Mouse (Mus musculus) hindbrain, embryonic 11.5 days (tissue): Measurements from ENCODE around the gene Add1. TPM values are rescaled to one million over a fixed set of nuclear protein-coding genes. Genes with fewer than 3 reads are reported as not detected.
"Not testable (repeated sequence)": the region's sequence is repeated elsewhere in the genome, so short reads cannot be mapped to it uniquely, and the experiment has no call there.

Experiments
- ATAC-seq: fragments of 200-750 bp; cut with Nextera tagmentation; 2 replicates; pipeline ENCODE4 v1.8.0; 2017; ENCODE audit warnings: mild to moderate bottlenecking, moderate TSS enrichment, moderate library complexity; ENCODE audit not compliant: low FRiP score
- DNase-seq: peaks from one replicate; pipeline ENCODE4 v3.0.0-alpha.2; 2015; ENCODE audit warnings: low spot score
- H3K27ac ChIP-seq: fragments of 300-500 bp; sonication (generic); 2 replicates; pipeline ENCODE4 v1.5.1; 2014; ENCODE audit warnings: mild to moderate bottlenecking, low read depth, low read length
- H3K27me3 ChIP-seq: fragments of 300-500 bp; sonication (generic); 2 replicates; pipeline ENCODE4 v1.6.1; 2014; ENCODE audit warnings: mild to moderate bottlenecking, low read length, moderate library complexity, mixed read lengths; ENCODE audit not compliant: control insufficient read depth, insufficient read depth
- H3K36me3 ChIP-seq: fragments of 300-500 bp; sonication (generic); 2 replicates; pipeline ENCODE4 v1.6.1; 2014; ENCODE audit warnings: mild to moderate bottlenecking, low read length, moderate library complexity, mixed read lengths; ENCODE audit not compliant: control insufficient read depth, insufficient read depth
- H3K4me1 ChIP-seq: fragments of 300-500 bp; sonication (generic); replicated peaks from 2 replicates; pipeline ENCODE4 v1.6.1; 2014; ENCODE audit warnings: low read length, mixed read lengths; ENCODE audit not compliant: control insufficient read depth, insufficient read depth
- H3K4me2 ChIP-seq: fragments of 300-500 bp; sonication (generic); replicated peaks from 2 replicates; pipeline ENCODE4 v1.6.1; 2014; ENCODE audit warnings: mild to moderate bottlenecking, low read depth, low read length
- H3K4me3 ChIP-seq: fragments of 300-500 bp; sonication (generic); 2 replicates; pipeline ENCODE4 v1.5.1; 2014; ENCODE audit warnings: low read depth, low read length
- H3K9ac ChIP-seq: fragments of 300-500 bp; sonication (generic); 2 replicates; pipeline ENCODE4 v1.6.1; 2014; ENCODE audit warnings: low read depth, low read length
- H3K9me3 ChIP-seq: fragments of 300-500 bp; sonication (generic); 2 replicates; pipeline ENCODE4 v1.6.1; 2016; ENCODE audit warnings: low read length; ENCODE audit not compliant: control insufficient read depth
- WGBS: fragments of 180-500 bp; shearing (Covaris S2); extraction: QIAGEN DNeasy Blood & Tissue Kit; methylation state at CpG from one replicate; pipeline ENCODE4 v1.1.7; 2014; 5-methylcytosine and 5-hydroxymethylcytosine counted together
- polyA plus RNA-seq: library from polyadenylated mRNA; unstranded; fragments of >200 nt; fragmentation: Nextera tagmentation; extraction: Ambion mirVana; gene quantifications from 2 replicates; pipeline ENCODE4 v1.2.1, GENCODE M21; 2014

Gene Add1
- polyA plus RNA-seq, 1 experiment from 2014 or later = 161 TPM

- no peaks in the 10 kb centered on the region for H3K27me3 ChIP-seq
- H3K9me3 ChIP-seq = no peaks in the 10 kb centered on the region
- H3K4me2 ChIP-seq = no peak overlapping the region
- H3K36me3 ChIP-seq = no peaks in the 10 kb centered on the region
- WGBS = 82% methylated on average over 5 of the region's 5 CpGs
- no peak overlapping the region for H3K9ac ChIP-seq
- peak overlapping the region; percentile 30 for H3K27ac ChIP-seq
- DNase-seq (no peak), ATAC-seq (no peak)
- no peaks in the 10 kb centered on the region for H3K4me1 ChIP-seq
- H3K4me3 ChIP-seq = no peak overlapping the region
These were observed 8.8 kb downstream of the Add1 start for GRCm38 (mm10) chr5:34582314-34582675.

DNA sequence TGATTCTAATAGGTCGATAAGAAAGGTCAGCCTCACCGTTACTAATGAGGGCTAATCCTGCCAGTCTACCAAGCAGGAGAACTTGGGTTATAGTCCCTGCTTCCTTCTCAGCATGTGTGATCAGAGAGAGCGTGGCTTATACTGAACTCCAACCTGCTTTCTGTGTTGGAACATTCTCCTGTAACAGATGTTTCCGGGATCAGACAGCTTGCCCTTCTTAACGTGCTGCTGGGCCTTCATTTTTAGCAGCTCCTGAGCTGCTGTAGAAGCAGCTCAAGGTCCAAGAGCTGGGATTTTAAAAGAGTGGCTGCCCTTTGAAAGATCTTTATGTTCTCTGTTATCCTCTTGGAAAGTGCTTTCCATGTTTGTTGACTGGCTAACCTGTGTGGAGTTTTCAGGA is 11.8 kb downstream of the Add1 start:
- Histone ChIP-seq H3K4me1 (no peaks in the 10 kb centered on the region), H3K36me3 (no peaks in the 10 kb centered on the region), H3K9me3 (no peaks in the 10 kb centered on the region), H3K4me2 (no peak overlapping the region), H3K9ac (no peak overlapping the region), H3K27ac (no peak overlapping the region), H3K27me3 (no peaks in the 10 kb centered on the region), H3K4me3 (no peak overlapping the region)
- DNase-seq = no peak
- no peak for ATAC-seq
- 79% methylated on average over 5 of the region's 5 CpGs for WGBS

- Histone ChIP-seq H3K9me3 (no peaks in the 10 kb centered on the region), H3K4me3 (no peak overlapping the region), H3K27ac (no peak overlapping the region), H3K9ac (no peak overlapping the region), H3K4me2 (no peak overlapping the region), H3K27me3 (no peaks in the 10 kb centered on the region), H3K4me1 (no peaks in the 10 kb centered on the region; the same call in 1 of the 2 replicates), H3K36me3 (no peaks in the 10 kb centered on the region)
- DNase-seq (no peak), ATAC-seq (no peak)
- 88% methylated on average over 5 of the region's 5 CpGs for WGBS
These were observed 14.4 kb downstream of the Add1 start for GRCm38 (mm10) chr5:34587881-34588280.

- Histone ChIP-seq H3K4me3 (no peak overlapping the region), H3K36me3 (no peaks in the 10 kb centered on the region), H3K4me2 (no peak overlapping the region), H3K9ac (no peak overlapping the region), H3K4me1 (no peaks in the 10 kb centered on the region; the same call in 1 of the 2 replicates), H3K27ac (no peak overlapping the region), H3K27me3 (no peaks in the 10 kb centered on the region), H3K9me3 (no peaks in the 10 kb centered on the region)
- ATAC-seq = no peak
- 14% methylated on average over 5 of the region's 5 CpGs for WGBS
- no peak for DNase-seq
These were observed 16.6 kb downstream of the Add1 start for GRCm38 (mm10) chr5:34590059-34590458.

GRCm38 (mm10) chr5:34590702-34591101 is 17.2 kb downstream of the Add1 start:
- DNase-seq = no peak
- Histone ChIP-seq H3K9ac (no peak overlapping the region), H3K36me3 (no peaks in the 10 kb centered on the region), H3K4me2 (no peak overlapping the region), H3K27me3 (no peaks in the 10 kb centered on the region), H3K4me3 (no peak overlapping the region), H3K9me3 (no peaks in the 10 kb centered on the region), H3K27ac (no peak overlapping the region), H3K4me1 (no peaks in the 10 kb centered on the region; the same call in 1 of the 2 replicates)
- WGBS = 50% methylated on average over 4 of the region's 4 CpGs
- no peak for ATAC-seq

DNA sequence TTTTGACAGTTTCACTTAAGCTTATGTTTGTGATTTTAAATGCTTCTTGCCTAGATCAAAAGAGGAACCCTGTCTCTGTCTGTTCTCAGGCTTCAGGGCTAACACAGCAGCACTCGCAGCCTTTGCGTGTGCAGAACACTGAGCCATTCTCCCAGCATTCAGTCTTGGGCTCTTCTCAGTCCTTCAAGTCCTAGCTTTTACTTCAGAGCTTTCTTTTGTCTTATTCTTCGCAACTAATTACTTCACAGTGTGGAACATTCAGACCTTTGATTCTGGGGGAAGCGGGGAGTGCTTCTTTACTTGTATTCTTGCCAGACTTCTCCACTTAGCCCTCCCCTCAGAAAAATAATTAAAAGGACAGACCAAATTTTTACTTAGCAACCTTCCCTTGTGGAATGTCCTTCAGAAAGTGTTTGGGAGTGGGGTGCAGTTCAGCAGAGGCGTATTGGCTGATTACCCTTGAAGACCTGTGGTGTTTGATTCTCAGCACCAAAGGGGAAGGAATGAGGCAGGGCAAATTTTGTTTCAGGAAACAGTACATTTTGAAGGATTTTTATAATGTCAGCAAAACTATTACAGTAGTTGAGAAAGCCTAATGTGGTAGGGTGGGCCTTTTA is 18.0 kb downstream of the Add1 start:
- 39% methylated on average over 5 of the region's 5 CpGs for WGBS
- no peaks in the 10 kb centered on the region for H3K9me3 ChIP-seq
- DNase-seq (no peak), ATAC-seq (no peak)
- no peak overlapping the region for H3K4me2 ChIP-seq
- H3K27me3 ChIP-seq = no peaks in the 10 kb centered on the region
- H3K36me3 ChIP-seq = no peaks in the 10 kb centered on the region
- H3K27ac ChIP-seq = no peak overlapping the region
- no peak overlapping the region for H3K9ac ChIP-seq
- H3K4me3 ChIP-seq = no peak overlapping the region
- no peaks in the 10 kb centered on the region; the same call in 1 of the 2 replicates for H3K4me1 ChIP-seq

GRCm38 (mm10) chr5:34592224-34592623 is 18.8 kb downstream of the Add1 start:
- H3K27me3 ChIP-seq, H3K4me1 ChIP-seq, H3K9ac ChIP-seq, DNase-seq, H3K36me3 ChIP-seq, H3K4me2 ChIP-seq, H3K4me3 ChIP-seq, H3K9me3 ChIP-seq, ATAC-seq, H3K27ac ChIP-seq: not testable (repeated sequence)
- WGBS = 87% methylated on average over 5 of the region's 5 CpGs

DNA sequence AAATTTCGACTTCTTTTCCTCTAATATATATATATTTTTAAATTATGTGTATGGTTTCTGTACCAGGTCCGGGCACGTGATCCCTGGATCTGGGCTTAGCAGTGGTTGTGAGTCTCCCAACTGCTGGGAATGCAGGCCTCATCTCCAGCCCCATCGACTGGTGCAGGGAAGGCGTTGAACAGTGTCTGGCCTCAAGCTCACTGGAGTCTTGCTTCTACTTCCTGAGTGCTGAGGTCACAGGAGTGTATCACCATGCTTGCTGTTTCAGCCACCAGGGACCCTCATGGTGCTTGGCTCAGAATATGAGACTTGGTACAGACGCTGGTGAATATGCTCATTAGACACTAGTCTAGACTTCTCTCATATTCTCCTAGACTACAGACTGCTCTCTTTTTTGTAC is 19.2 kb downstream of the Add1 start:
- Histone ChIP-seq H3K4me1 (no peaks in the 10 kb centered on the region; the same call in 1 of the 2 replicates), H3K27ac (no peak overlapping the region), H3K4me2 (no peak overlapping the region), H3K36me3 (no peaks in the 10 kb centered on the region), H3K4me3 (no peak overlapping the region), H3K27me3 (no peaks in the 10 kb centered on the region), H3K9me3 (no peaks in the 10 kb centered on the region), H3K9ac (no peak overlapping the region)
- 98% methylated on average over 6 of the region's 6 CpGs for WGBS
- ATAC-seq (no peak), DNase-seq (no peak)

GRCm38 (mm10) chr5:34593202-34593727 is 19.8 kb downstream of the Add1 start:
- Histone ChIP-seq H3K27me3 (no peaks in the 10 kb centered on the region), H3K9ac (no peak overlapping the region), H3K4me3 (no peak overlapping the region), H3K27ac (no peak overlapping the region), H3K9me3 (no peaks in the 10 kb centered on the region), H3K4me2 (no peak overlapping the region), H3K4me1 (no peaks in the 10 kb centered on the region; the same call in 1 of the 2 replicates), H3K36me3 (no peaks in the 10 kb centered on the region)
- WGBS = 95% methylated on average over 9 of the region's 9 CpGs
- ATAC-seq = no peak
- DNase-seq = no peak
